Mouse (Mus musculus) forebrain, embryonic 14.5 days (tissue): ENCODE results near the gene Prkcd. TPM values are rescaled to one million over a fixed set of nuclear protein-coding genes. Genes with fewer than 3 reads are reported as not detected.

Experiments
- ATAC-seq: fragments of 200-750 bp; cut with Nextera tagmentation; 2 replicates; pipeline ENCODE4 v1.8.0; 2017; ENCODE audit warnings: mild to moderate bottlenecking, moderate library complexity
- DNase-seq: peaks from one replicate; pipeline ENCODE4 v3.0.0-alpha.2; 2015; ENCODE audit warnings: low spot score
- H3K27ac ChIP-seq: fragments of 300-500 bp; sonication (generic); 2 replicates; pipeline ENCODE4 v1.5.1; 2014; ENCODE audit warnings: low read depth, mild to moderate bottlenecking, control low read depth, low read length, moderate library complexity
- H3K27me3 ChIP-seq: fragments of 300-500 bp; sonication (generic); replicated peaks from 2 replicates; pipeline ENCODE4 v1.6.1; 2014; ENCODE audit warnings: low read length, control low read depth, mixed read lengths; ENCODE audit not compliant: control insufficient read depth, insufficient read depth
- H3K36me3 ChIP-seq: fragments of 300-500 bp; sonication (generic); 2 replicates; pipeline ENCODE4 v1.6.1; 2014; ENCODE audit warnings: low read length, control low read depth; ENCODE audit not compliant: control insufficient read depth, insufficient read depth
- H3K4me1 ChIP-seq: fragments of 300-500 bp; sonication (generic); 2 replicates; pipeline ENCODE4 v1.6.1; 2014; ENCODE audit warnings: antibody characterized with exemption, low read length, control low read depth; ENCODE audit not compliant: control insufficient read depth, insufficient read depth
- H3K4me2 ChIP-seq: fragments of 300-500 bp; sonication (generic); 2 replicates; pipeline ENCODE4 v1.6.1; 2014; ENCODE audit warnings: mild to moderate bottlenecking, control low read depth, low read length
- H3K4me3 ChIP-seq: fragments of 300-500 bp; sonication (generic); 2 replicates; pipeline ENCODE4 v1.5.1; 2014; ENCODE audit warnings: low read depth, low read length, control low read depth
- H3K9ac ChIP-seq: fragments of 300-500 bp; sonication (generic); 2 replicates; pipeline ENCODE4 v1.6.1; 2014; ENCODE audit warnings: mild to moderate bottlenecking, low read length, control low read depth, moderate library complexity
- H3K9me3 ChIP-seq: fragments of 300-500 bp; sonication (generic); replicated peaks from 2 replicates; pipeline ENCODE4 v1.6.1; 2016; ENCODE audit warnings: low read length, control low read depth, mixed read lengths; ENCODE audit not compliant: control insufficient read depth
- WGBS: fragments of 180-500 bp; shearing (Covaris S2); extraction: QIAGEN DNeasy Blood & Tissue Kit; methylation state at CpG from one replicate; pipeline ENCODE4 v1.1.7; 2014; 5-methylcytosine and 5-hydroxymethylcytosine counted together
- polyA plus RNA-seq: library from polyadenylated mRNA; unstranded; fragments of >200 nt; fragmentation: Nextera tagmentation; extraction: Ambion mirVana; gene quantifications from 2 replicates; pipeline ENCODE4 v1.2.1, GENCODE M21; 2014

Prkcd gene
- polyA plus RNA-seq, 1 experiment from 2014 or later: 17.9 TPM

GRCm38 (mm10) chr14:30618746-30619275, 7.2 kb downstream of the Prkcd start:
- no peak for ATAC-seq
- no peaks in the 10 kb centered on the region for H3K9me3 ChIP-seq
- no peaks in the 10 kb centered on the region for H3K27me3 ChIP-seq
- H3K36me3 ChIP-seq: no peaks in the 10 kb centered on the region
- no peak overlapping the region for H3K9ac ChIP-seq
- 86% methylated on average over 2 of the region's 2 CpGs for WGBS
- no peaks in the 10 kb centered on the region for H3K4me1 ChIP-seq
- H3K27ac ChIP-seq: no peak overlapping the region
- H3K4me2 ChIP-seq: no peak overlapping the region
- no peak for DNase-seq
- no peak overlapping the region for H3K4me3 ChIP-seq

GRCm38 (mm10) chr14:30616751-30617150, 9.3 kb downstream of the Prkcd start:
- no peak for ATAC-seq
- H3K9ac ChIP-seq: no peak overlapping the region
- H3K27me3 ChIP-seq: no peaks in the 10 kb centered on the region
- WGBS: 69% methylated on average over 2 of the region's 2 CpGs
- H3K4me1 ChIP-seq: no peaks in the 10 kb centered on the region
- no peak overlapping the region for H3K4me2 ChIP-seq
- no peaks in the 10 kb centered on the region for H3K36me3 ChIP-seq
- no peak for DNase-seq
- H3K9me3 ChIP-seq: no peaks in the 10 kb centered on the region
- H3K27ac ChIP-seq: no peak overlapping the region
- no peak overlapping the region for H3K4me3 ChIP-seq

DNA sequence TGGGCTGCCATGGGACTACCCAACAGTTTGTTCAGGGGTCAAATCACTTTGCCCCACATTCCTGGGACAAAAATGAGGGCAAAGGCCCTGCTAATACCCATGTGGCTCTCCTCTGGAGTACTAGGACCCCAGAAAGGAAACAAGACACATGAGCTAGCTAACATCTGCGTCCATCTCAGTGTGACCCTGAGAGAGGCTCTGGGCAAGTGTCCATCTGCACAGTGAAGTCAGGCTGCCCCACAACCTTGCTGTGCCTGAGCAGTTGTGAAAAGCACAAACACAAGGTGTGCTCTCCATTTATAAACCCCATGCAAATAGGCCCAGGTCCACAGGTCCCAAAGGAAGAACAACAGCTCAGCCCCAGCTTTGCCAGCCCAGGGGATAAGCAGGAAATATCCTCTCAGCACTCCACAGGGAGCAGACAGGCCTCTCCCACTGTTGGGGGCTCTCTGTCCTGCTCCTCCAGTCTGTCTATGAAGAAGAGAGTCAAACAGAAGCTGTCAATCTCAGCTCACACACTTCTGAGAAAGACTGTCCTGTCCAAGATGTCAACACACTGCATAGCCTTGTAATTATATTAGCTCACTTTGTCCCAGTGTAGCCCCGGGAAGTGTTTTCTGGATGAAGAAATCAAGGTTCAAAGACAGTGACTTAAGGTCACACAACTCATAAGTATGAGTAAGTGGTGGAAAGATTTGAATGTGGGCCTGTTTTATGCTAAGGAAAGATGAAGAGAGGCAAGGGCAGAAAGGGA, 12.9 kb downstream of the Prkcd start:
- DNase-seq: no peak
- 91% methylated on average over 2 of the region's 2 CpGs for WGBS

DNA sequence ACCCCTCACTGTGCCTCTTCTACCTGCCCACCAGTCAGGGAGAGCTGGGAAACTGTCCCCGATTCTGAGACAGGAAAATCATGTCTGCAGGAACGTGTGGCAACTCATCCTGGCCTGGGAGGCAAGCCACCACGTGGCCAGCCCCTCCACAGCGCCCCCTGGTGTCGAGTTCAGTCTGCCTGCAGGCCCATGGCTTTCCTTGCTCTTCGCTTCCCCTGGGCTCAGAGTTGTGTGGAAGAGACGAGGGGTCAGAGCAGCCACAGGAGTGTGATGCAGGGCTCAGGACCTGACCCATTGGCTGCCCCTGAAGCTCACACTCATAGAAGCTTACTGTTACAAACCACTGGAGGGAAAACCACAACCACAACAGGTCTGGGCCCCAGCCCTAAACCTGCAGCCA, 13.5 kb downstream of the Prkcd start:
- Histone ChIP-seq H3K27me3 (no peaks in the 10 kb centered on the region), H3K4me1 (no peaks in the 10 kb centered on the region), H3K4me2 (no peak overlapping the region), H3K27ac (no peak overlapping the region), H3K36me3 (no peaks in the 10 kb centered on the region), H3K4me3 (no peak overlapping the region), H3K9ac (no peak overlapping the region), H3K9me3 (no peaks in the 10 kb centered on the region)
- DNase-seq (peak; percentile 61), ATAC-seq (peak; percentile 62; the same call in 1 of the 2 replicates)
- 14% methylated on average over 7 of the region's 7 CpGs for WGBS

More for the DNA sequence above, 12.9 kb downstream of the Prkcd start:
- no peak overlapping the region for H3K4me2 ChIP-seq
- H3K4me1 ChIP-seq: no peaks in the 10 kb centered on the region
- H3K9me3 ChIP-seq: no peaks in the 10 kb centered on the region
- no peaks in the 10 kb centered on the region for H3K27me3 ChIP-seq
- H3K36me3 ChIP-seq: no peaks in the 10 kb centered on the region
- no peak overlapping the region for H3K9ac ChIP-seq
- no peak for ATAC-seq
- H3K27ac ChIP-seq: no peak overlapping the region
- no peak overlapping the region for H3K4me3 ChIP-seq

GRCm38 (mm10) chr14:30610940-30611339, 15.1 kb downstream of the Prkcd start:
- ATAC-seq (no peak), DNase-seq (no peak)
- Histone ChIP-seq H3K4me1 (no peaks in the 10 kb centered on the region), H3K27ac (no peak overlapping the region), H3K27me3 (no peaks in the 10 kb centered on the region), H3K9me3 (no peaks in the 10 kb centered on the region), H3K9ac (no peak overlapping the region), H3K36me3 (peaks cover 5% of the 10 kb centered on the region; the same call in 1 of the 2 replicates), H3K4me2 (no peak overlapping the region), H3K4me3 (no peak overlapping the region)
- 89% methylated on average over 3 of the region's 3 CpGs for WGBS

DNA sequence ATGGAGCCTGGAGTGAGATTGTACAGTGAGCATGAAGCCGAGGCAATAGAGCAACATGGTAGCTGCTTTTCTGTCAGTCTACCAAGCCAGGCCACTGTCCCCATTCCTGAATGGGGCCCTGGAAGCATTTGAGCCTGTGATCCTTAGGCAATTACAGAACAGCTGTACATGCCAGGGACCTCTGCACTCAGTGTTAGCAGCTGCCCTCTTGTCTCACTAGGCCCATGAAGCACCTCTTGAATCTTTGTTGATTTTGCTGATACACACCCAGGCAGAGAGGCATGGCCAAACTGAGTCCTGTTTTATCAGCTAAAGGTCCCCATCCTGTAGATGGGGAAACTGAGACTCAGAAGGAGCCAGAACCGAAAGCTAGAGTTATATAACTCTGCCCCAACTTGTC, 15.7 kb downstream of the Prkcd start:
- no peak for DNase-seq
- 88% methylated on average over 2 of the region's 2 CpGs for WGBS

GRCm38 (mm10) chr14:30609499-30609898, 16.5 kb downstream of the Prkcd start:
- Histone ChIP-seq H3K36me3 (peaks cover 5% of the 10 kb centered on the region; the same call in 1 of the 2 replicates), H3K4me2 (no peak overlapping the region), H3K4me3 (no peak overlapping the region), H3K27ac (no peak overlapping the region), H3K27me3 (no peaks in the 10 kb centered on the region), H3K4me1 (no peaks in the 10 kb centered on the region), H3K9me3 (no peaks in the 10 kb centered on the region), H3K9ac (no peak overlapping the region)
- ATAC-seq: no peak
- DNase-seq: no peak
- WGBS: 88% methylated on average over 3 of the region's 3 CpGs

More for the DNA sequence above, 15.7 kb downstream of the Prkcd start:
- Histone ChIP-seq H3K9ac (no peak overlapping the region), H3K27ac (no peak overlapping the region), H3K27me3 (no peaks in the 10 kb centered on the region), H3K4me3 (no peak overlapping the region), H3K4me1 (no peaks in the 10 kb centered on the region), H3K4me2 (no peak overlapping the region), H3K36me3 (peaks cover 5% of the 10 kb centered on the region; the same call in 1 of the 2 replicates), H3K9me3 (no peaks in the 10 kb centered on the region)
- no peak for ATAC-seq

DNA sequence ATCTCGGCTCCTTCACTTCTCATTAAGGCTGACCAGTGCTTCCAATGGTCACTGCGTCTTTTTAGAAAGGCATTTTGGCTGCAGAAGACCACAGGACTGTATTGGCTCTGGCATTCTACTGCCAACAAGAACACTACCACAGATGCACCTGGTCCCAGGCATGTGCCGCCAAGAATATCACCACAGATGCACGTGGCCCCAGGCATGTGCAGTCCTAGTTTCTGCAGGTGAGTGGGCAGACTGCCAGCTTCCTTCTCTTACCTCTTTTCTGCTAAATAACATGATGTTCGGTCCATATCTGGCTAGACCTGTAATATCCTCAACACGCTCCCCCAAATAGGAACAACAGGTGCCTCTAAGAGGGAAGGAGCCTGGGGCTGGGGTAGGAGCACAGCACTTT, 17.8 kb downstream of the Prkcd start:
- Histone ChIP-seq H3K4me2 (no peak overlapping the region), H3K4me3 (no peak overlapping the region), H3K4me1 (no peaks in the 10 kb centered on the region), H3K9me3 (no peaks in the 10 kb centered on the region), H3K36me3 (peaks cover 5% of the 10 kb centered on the region; the same call in 1 of the 2 replicates), H3K27ac (no peak overlapping the region), H3K27me3 (no peaks in the 10 kb centered on the region), H3K9ac (no peak overlapping the region)
- WGBS: 94% methylated on average over 6 of the region's 6 CpGs
- DNase-seq (no peak), ATAC-seq (no peak)

GRCm38 (mm10) chr14:30607696-30608095, 18.3 kb downstream of the Prkcd start:
- ATAC-seq (no peak), DNase-seq (no peak)
- no peak overlapping the region for H3K4me2 ChIP-seq
- no peaks in the 10 kb centered on the region for H3K9me3 ChIP-seq
- H3K4me1 ChIP-seq: no peaks in the 10 kb centered on the region
- no peak overlapping the region for H3K4me3 ChIP-seq
- no peak overlapping the region for H3K27ac ChIP-seq
- H3K27me3 ChIP-seq: no peaks in the 10 kb centered on the region
- peaks cover 5% of the 10 kb centered on the region; the same call in 1 of the 2 replicates for H3K36me3 ChIP-seq
- WGBS: 80% methylated on average over 4 of the region's 4 CpGs
- no peak overlapping the region for H3K9ac ChIP-seq
